Mouse (Mus musculus) midbrain, postnatal 0 days (tissue): ENCODE measurements around the gene Pak2. TPM values are rescaled to one million over a fixed set of nuclear protein-coding genes. Genes with fewer than 3 reads are reported as not detected.

Source experiments
- ATAC-seq: fragments of 200-750 bp; cut with Nextera tagmentation; 2 replicates; pipeline ENCODE4 v1.8.0; 2017; ENCODE audit warnings: moderate number of reproducible peaks, mild to moderate bottlenecking, moderate TSS enrichment, moderate library complexity; ENCODE audit not compliant: low FRiP score
- DNase-seq: peaks from one replicate; pipeline ENCODE4 v3.0.0-alpha.2; 2015; ENCODE audit warnings: low spot score
- H3K27ac ChIP-seq: fragments of 300-500 bp; sonication (generic); 2 replicates; pipeline ENCODE4 v1.5.1; 2014; ENCODE audit warnings: low read depth, mild to moderate bottlenecking, low read length, mixed read lengths
- H3K27me3 ChIP-seq: fragments of 300-500 bp; sonication (generic); 2 replicates; pipeline ENCODE4 v1.6.1; 2014; ENCODE audit warnings: low read length, control low read depth, mixed read lengths; ENCODE audit not compliant: insufficient read depth
- H3K36me3 ChIP-seq: fragments of 300-500 bp; sonication (generic); 2 replicates; pipeline ENCODE4 v1.6.1; 2014; ENCODE audit warnings: low read length, control low read depth, mixed read lengths; ENCODE audit not compliant: insufficient read depth
- H3K4me1 ChIP-seq: fragments of 300-500 bp; sonication (generic); 2 replicates; pipeline ENCODE4 v1.6.1; 2014; ENCODE audit warnings: mild to moderate bottlenecking, control low read depth, antibody characterized with exemption, low read length, mixed read lengths; ENCODE audit not compliant: insufficient read depth
- H3K4me2 ChIP-seq: fragments of 300-500 bp; sonication (generic); 2 replicates; pipeline ENCODE4 v1.6.1; 2014; ENCODE audit warnings: low read depth, mild to moderate bottlenecking, low read length, mixed read lengths; ENCODE audit not compliant: poor library complexity, severe bottlenecking
- H3K4me3 ChIP-seq: fragments of 300-500 bp; sonication (generic); 2 replicates; pipeline ENCODE4 v1.5.1; 2014; ENCODE audit warnings: low read depth, mild to moderate bottlenecking, low read length, moderate library complexity
- H3K9ac ChIP-seq: fragments of 300-500 bp; sonication (generic); replicated peaks from 2 replicates; pipeline ENCODE4 v1.6.1; 2014; ENCODE audit warnings: mild to moderate bottlenecking, low read length, moderate library complexity, mixed read lengths; ENCODE audit not compliant: poor library complexity, severe bottlenecking
- H3K9me3 ChIP-seq: fragments of 300-500 bp; sonication (generic); 2 replicates; pipeline ENCODE4 v1.6.1; 2016; ENCODE audit warnings: low read length, control low read depth
- CTCF ChIP-seq: IDR thresholded peaks from 2 replicates; pipeline ENCODE4 v1.5.1; 2016; ENCODE audit warnings: antibody characterized with exemption, mild to moderate bottlenecking
- WGBS: fragments of 180-500 bp; shearing (Covaris S2); extraction: QIAGEN DNeasy Blood & Tissue Kit; methylation state at CpG from one replicate; pipeline ENCODE4 v1.1.7; 2014; 5-methylcytosine and 5-hydroxymethylcytosine counted together
- polyA plus RNA-seq: library from polyadenylated mRNA; unstranded; fragments of >200 nt; fragmentation: Nextera tagmentation; extraction: Ambion mirVana; gene quantifications from 2 replicates; pipeline ENCODE4 v1.2.1, GENCODE M21; 2015
- total RNA-seq: library from RNA; depleted of rRNA; stranded (reverse); fragments of >200 nt; gene quantifications from 2 replicates; pipeline ENCODE4 v1.2.3, GENCODE M21; 2014

The Pak2 gene
- total and polyA plus RNA-seq, 2 experiments from 2014 or later, result 26.0 to 35.3 TPM

GRCm38 (mm10) chr16:32068389-32069300 is 10.5 kb downstream of the Pak2 start:
- no peaks in the 10 kb centered on the region for H3K9me3 ChIP-seq
- no peaks in the 10 kb centered on the region for H3K36me3 ChIP-seq
- H3K9ac ChIP-seq, result no peak overlapping the region
- H3K4me3 ChIP-seq, result no peak overlapping the region
- no peak for TF ChIP-seq CTCF
- DNase-seq (no peak), ATAC-seq (no peak)
- 87% methylated on average over 12 of the region's 12 CpGs for WGBS
- H3K4me2 ChIP-seq, result no peak overlapping the region
- H3K27ac ChIP-seq, result no peak overlapping the region
- H3K4me1 ChIP-seq, result no peaks in the 10 kb centered on the region
- H3K27me3 ChIP-seq, result no peaks in the 10 kb centered on the region

GRCm38 (mm10) chr16:32066899-32067298 is 12.2 kb downstream of the Pak2 start:
- Histone ChIP-seq H3K9ac (no peak overlapping the region), H3K4me3 (no peak overlapping the region), H3K27me3 (no peaks in the 10 kb centered on the region), H3K4me2 (no peak overlapping the region), H3K27ac (no peak overlapping the region), H3K9me3 (no peaks in the 10 kb centered on the region), H3K36me3 (no peaks in the 10 kb centered on the region), H3K4me1 (no peaks in the 10 kb centered on the region)
- no peak for TF ChIP-seq CTCF
- ATAC-seq (no peak), DNase-seq (no peak)
- WGBS, result 100% methylated on average over 1 of the region's 1 CpGs

GRCm38 (mm10) chr16:32063900-32064299 is 15.2 kb downstream of the Pak2 start:
- DNase-seq, result no peak
- H3K9ac ChIP-seq, result no peak overlapping the region
- H3K4me1 ChIP-seq, result no peaks in the 10 kb centered on the region
- H3K36me3 ChIP-seq, result no peaks in the 10 kb centered on the region
- no peak overlapping the region for H3K27ac ChIP-seq
- no peak for ATAC-seq
- WGBS, result 85% methylated on average over 7 of the region's 7 CpGs
- no peak for TF ChIP-seq CTCF
- no peaks in the 10 kb centered on the region for H3K9me3 ChIP-seq
- H3K27me3 ChIP-seq, result no peaks in the 10 kb centered on the region
- no peak overlapping the region for H3K4me3 ChIP-seq
- no peak overlapping the region for H3K4me2 ChIP-seq

- no peak for TF ChIP-seq CTCF
- ATAC-seq, result no peak
- 91% methylated on average over 2 of the region's 2 CpGs for WGBS
Measured at GRCm38 (mm10) chr16:32062226-32062625, 16.9 kb downstream of the Pak2 start.

GRCm38 (mm10) chr16:32059840-32060523 is 19.2 kb downstream of the Pak2 start:
- H3K27ac ChIP-seq, result no peak overlapping the region
- H3K4me1 ChIP-seq, result no peaks in the 10 kb centered on the region
- TF ChIP-seq CTCF, result no peak
- 80% methylated on average over 6 of the region's 6 CpGs for WGBS
- no peaks in the 10 kb centered on the region for H3K36me3 ChIP-seq
- no peak for ATAC-seq
- no peaks in the 10 kb centered on the region for H3K9me3 ChIP-seq
- H3K9ac ChIP-seq, result no peak overlapping the region
- H3K4me2 ChIP-seq, result no peak overlapping the region
- H3K27me3 ChIP-seq, result no peaks in the 10 kb centered on the region
- H3K4me3 ChIP-seq, result no peak overlapping the region
- no peak for DNase-seq

More at GRCm38 (mm10) chr16:32062226-32062625, 16.9 kb downstream of the Pak2 start:
- Histone ChIP-seq H3K9ac (no peak overlapping the region), H3K4me2 (no peak overlapping the region), H3K9me3 (no peaks in the 10 kb centered on the region), H3K36me3 (no peaks in the 10 kb centered on the region), H3K4me1 (no peaks in the 10 kb centered on the region), H3K4me3 (no peak overlapping the region), H3K27me3 (no peaks in the 10 kb centered on the region), H3K27ac (no peak overlapping the region)
- no peak for DNase-seq

- Histone ChIP-seq H3K9me3 (no peaks in the 10 kb centered on the region), H3K27me3 (no peaks in the 10 kb centered on the region), H3K27ac (no peak overlapping the region), H3K4me3 (no peak overlapping the region), H3K4me2 (no peak overlapping the region), H3K36me3 (no peaks in the 10 kb centered on the region), H3K4me1 (no peaks in the 10 kb centered on the region), H3K9ac (no peak overlapping the region)
- ATAC-seq, result no peak
- no peak for DNase-seq
- 89% methylated on average over 5 of the region's 5 CpGs for WGBS
- TF ChIP-seq CTCF, result no peak
Measured at GRCm38 (mm10) chr16:32058817-32059216, 20.3 kb downstream of the Pak2 start.
